Mouse (Mus musculus) effector memory CD4-positive, alpha-beta T cell, adult 5 months (primary cell): ENCODE results near the gene Atp5g1. TPM values are rescaled to one million over a fixed set of nuclear protein-coding genes. Genes with fewer than 3 reads are reported as not detected.

ENCODE experiments used
- polyA plus RNA-seq: library from polyadenylated mRNA; unstranded; fragments of 100-300 nt; shearing (Covaris generic); gene quantifications from one replicate; pipeline ENCODE4 v1.2.1, GENCODE M21; 2017

Gene Atp5g1
- 233 TPM for polyA plus RNA-seq

GRCm38 (mm10) chr11:96075509-96076220 lies at the start of gene Atp5g1:
Gene Atp5g1, minus strand, starts transcription at chr11:96075670.

GRCm38 (mm10) chr11:96111751-96112150 lies 36.3 kb upstream of the Atp5g1 start, which contains the start of gene Calcoco2:
Gene Calcoco2, minus strand, starts transcription at chr11:96111964.

GRCm38 (mm10) chr11:96065215-96065911 lies 10.1 kb downstream of the Atp5g1 start, which contains the start of gene Ube2z:
Gene Ube2z, minus strand, starts transcription at chr11:96065388.

GRCm38 (mm10) chr11:96034596-96035052 lies 40.8 kb downstream of the Atp5g1 start, which contains the start of gene Snf8:
Gene Snf8, plus strand, starts transcription at chr11:96034885.

Other genes starting within 250 kb of the Atp5g1 start
- gene Gngt2, start 238.5 kb downstream of the Atp5g1 start, polyA plus RNA-seq, result 6.2 TPM
- 10.4 TPM for gene Abi3, start 233.2 kb downstream of the Atp5g1 start, polyA plus RNA-seq
- gene B4galnt2, start 160.8 kb downstream of the Atp5g1 start, polyA plus RNA-seq, result not detected
- gene Igf2bp1, start 69.7 kb downstream of the Atp5g1 start, polyA plus RNA-seq, result not detected
- gene Gip, start 51.1 kb downstream of the Atp5g1 start, polyA plus RNA-seq, result not detected
- gene Snf8, start 40.8 kb downstream of the Atp5g1 start, polyA plus RNA-seq, result 63.8 TPM
- gene Ube2z, start 10.3 kb downstream of the Atp5g1 start, polyA plus RNA-seq, result 55.5 TPM
- gene Calcoco2, start 36.3 kb upstream of the Atp5g1 start, polyA plus RNA-seq, result not detected
- gene Ttll6, start 58.1 kb upstream of the Atp5g1 start, polyA plus RNA-seq, result not detected
- not detected for gene Hoxb13, start 118.6 kb upstream of the Atp5g1 start, polyA plus RNA-seq
- not detected for gene Hoxb9, start 195.8 kb upstream of the Atp5g1 start, polyA plus RNA-seq
- gene Hoxb8, start 206.2 kb upstream of the Atp5g1 start, polyA plus RNA-seq, result not detected
- gene Hoxb7, start 211.0 kb upstream of the Atp5g1 start, polyA plus RNA-seq, result not detected
- not detected for gene Hoxb6, start 216.8 kb upstream of the Atp5g1 start, polyA plus RNA-seq
- 0.17 TPM for gene Hoxb5, start 227.7 kb upstream of the Atp5g1 start, polyA plus RNA-seq
- 0.15 TPM for gene Hoxb4, start 242.6 kb upstream of the Atp5g1 start, polyA plus RNA-seq
- gene Hoxb3, start 247.7 kb upstream of the Atp5g1 start, polyA plus RNA-seq, result not detected